In genomic region chr5:3968415-3968814, GRCm38 (mm10) we compare ENCODE assay signal across 28 mouse cellular contexts. TPM values are rescaled to one million over a fixed set of nuclear protein-coding genes. Genes with fewer than 3 reads are reported as not detected.
DNase-seq lines count a peak whose midpoint lies in the region; ATAC-seq and TF ChIP-seq lines count a peak whose summit lies in the region.
"Had no signal": no experiment of that assay in that cellular context is flagged by ENCODE, and none has a peak within 500 bp of the region (broad histone marks: within the 10 kb centered on the region; RNA-seq: fewer than 3 reads in every experiment).

No protein-coding gene starts in this region.

- no peaks in the 10 kb centered on the region for H3K27me3 ChIP-seq in thymus, adult 2 months (ENCODE audit: control insufficient read depth, insufficient read depth, low read length)
- H3K27me3 ChIP-seq: embryonic facial prominence, embryonic 13.5 days; forebrain, embryonic 12.5 days; forebrain, embryonic 15.5 days; heart, embryonic 13.5 days had no signal

- DNase-seq in thymus, postnatal 0 days (ENCODE audit: low spot score) = peak; percentile 3
- no peak for DNase-seq in thymus, postnatal 36 days
- DNase-seq in cerebellum, adult 18-20 months = no peak
- no peak for DNase-seq in thymus, adult 2 months
- no peak for DNase-seq in ovary, adult 18-20 months (ENCODE audit: low spot score)
- no peak for DNase-seq in testis, postnatal 10 days (ENCODE audit: low spot score)
- DNase-seq: adrenal gland, adult 2 months; adrenal gland, postnatal 14 days; cerebellum, adult 11-12 months; cerebellum, adult 9-10 months; cerebellum, postnatal 14 days; embryo, embryonic 11 days; gastrocnemius, postnatal 25 days; heart, adult 2 months; heart, postnatal 14 days; heart, postnatal 4 days had no signal

- peaks cover 27% of the 10 kb centered on the region for H3K36me3 ChIP-seq in thymus, adult 2 months (ENCODE audit: control insufficient read depth, insufficient read depth, low read length)

- H3K4me3 ChIP-seq in bone marrow macrophage, adult 2 months (ENCODE audit: insufficient read depth, low read length) = peak overlapping the region; percentile 39
- H3K4me3 ChIP-seq in thymus, adult 2 months (ENCODE audit: control insufficient read depth, insufficient read depth, low read length) = no peak overlapping the region
- H3K4me3 ChIP-seq: embryonic facial prominence, embryonic 10.5 days; embryonic facial prominence, embryonic 13.5 days; erythroblast, embryonic 14.5 days; forebrain, embryonic 12.5 days; forebrain, embryonic 15.5 days; heart, adult 2 months; heart, embryonic 10.5 days; heart, embryonic 13.5 days had no signal

- WGBS in thymus, adult 2 months = 76% methylated on average over 9 of the region's 9 CpGs

- H3K27ac ChIP-seq in bone marrow macrophage, adult 2 months (ENCODE audit: insufficient read depth, low read depth, low read length) = peak overlapping the region; percentile 27
- H3K27ac ChIP-seq in thymus, adult 2 months (ENCODE audit: control insufficient read depth, insufficient read depth, low read length) = no peak overlapping the region
- H3K27ac ChIP-seq: embryonic facial prominence, embryonic 10.5 days; embryonic facial prominence, embryonic 13.5 days; forebrain, embryonic 12.5 days; forebrain, embryonic 15.5 days; heart, adult 2 months; heart, embryonic 10.5 days; heart, embryonic 13.5 days; hindbrain, embryonic 14.5 days; hindbrain, postnatal 0 days had no signal

- ATAC-seq in megakaryocyte, adult 5-6 weeks (ENCODE audit: poor library complexity, severe bottlenecking) = peak; percentile 77
- ATAC-seq: forebrain, embryonic 15.5 days; hindbrain, postnatal 0 days; inflammation-experienced regulatory T-cells, adult 6 months had no signal

- no peak for TF ChIP-seq POLR2A in bone marrow macrophage, adult 2 months (IDR thresholded peaks at IDR 0.05; ENCODE audit: borderline replicate concordance, low read depth, low read length)
- no peak for TF ChIP-seq POLR2A in thymus, adult 2 months (IDR thresholded peaks at IDR 0.05; ENCODE audit: control insufficient read depth, extremely low read depth, insufficient read depth, low read length, poor library complexity)

- H3K4me1 ChIP-seq in bone marrow macrophage, adult 2 months (ENCODE audit: control insufficient read depth, insufficient read depth, low read length) = peaks cover 18% of the 10 kb centered on the region
- no peaks in the 10 kb centered on the region for H3K4me1 ChIP-seq in thymus, adult 2 months (replicated peaks; ENCODE audit: control insufficient read depth, insufficient read depth, low read length)
- H3K4me1 ChIP-seq: embryonic facial prominence, embryonic 10.5 days; embryonic facial prominence, embryonic 13.5 days; forebrain, embryonic 12.5 days; forebrain, embryonic 15.5 days; heart, embryonic 10.5 days; heart, embryonic 13.5 days had no signal

- TF ChIP-seq CTCF in bone marrow macrophage, adult 2 months (IDR thresholded peaks at IDR 0.05; ENCODE audit: low read depth, low read length) = no peak
- TF ChIP-seq CTCF in thymus, adult 2 months (IDR thresholded peaks at IDR 0.05; ENCODE audit: borderline replicate concordance, control insufficient read depth, extremely low read depth, insufficient read depth, low read length, poor library complexity) = no peak

RNA-seq across cellular contexts. Expression of gene Akap9, which starts 40.6 kb away (rescaled TPM):
- polyA plus RNA-seq in thymus, postnatal 0 days (2015; fragmentation: Nextera tagmentation; extraction: Ambion mirVana) = 88.5 and 118 TPM in 2 replicates
- polyA plus RNA-seq in bone marrow macrophage, adult 2 months (2012; ENCODE audit: insufficient read depth, insufficient read length, missing spikeins) = 23.3 and 24.9 TPM in 2 replicates
- total RNA-seq in megakaryocyte, adult 5-6 weeks (2015) = 29.8 and 33.7 TPM in 2 replicates
- total RNA-seq in megakaryocyte, adult 5-6 weeks (2017) = 36.0 and 39.3 TPM in 2 replicates
- polyA plus RNA-seq in thymus, adult 2 months (2012; rRNA removed) = 11.7 and 13.9 TPM in 2 replicates
